Mouse (Mus musculus) limb, embryonic 13.5 days (tissue): Measurements from ENCODE around the gene Gnat1. TPM values are rescaled to one million over a fixed set of nuclear protein-coding genes. Genes with fewer than 3 reads are reported as not detected.

Experiments used
- ATAC-seq: fragments of 200-750 bp; cut with Nextera tagmentation; 2 replicates; pipeline ENCODE4 v1.8.0; 2017; ENCODE audit warnings: low read depth, moderate number of reproducible peaks, moderate TSS enrichment; ENCODE audit not compliant: low FRiP score
- H3K27ac ChIP-seq: fragments of 300-500 bp; sonication (generic); 2 replicates; pipeline ENCODE4 v1.5.1; 2015; ENCODE audit warnings: inconsistent platforms, mild to moderate bottlenecking, moderate library complexity
- H3K27me3 ChIP-seq: fragments of 300-500 bp; sonication (generic); 2 replicates; pipeline ENCODE4 v1.6.1; 2015; ENCODE audit warnings: mild to moderate bottlenecking, inconsistent platforms
- H3K36me3 ChIP-seq: fragments of 300-500 bp; sonication (generic); 2 replicates; pipeline ENCODE4 v1.6.1; 2015; ENCODE audit warnings: inconsistent platforms, mild to moderate bottlenecking, moderate library complexity
- H3K4me1 ChIP-seq: fragments of 300-500 bp; sonication (generic); 2 replicates; pipeline ENCODE4 v1.6.1; 2015; ENCODE audit warnings: inconsistent platforms
- H3K4me2 ChIP-seq: fragments of 300-500 bp; sonication (generic); replicated peaks from 2 replicates; pipeline ENCODE4 v1.6.1; 2015; ENCODE audit warnings: inconsistent platforms, mild to moderate bottlenecking, moderate library complexity
- H3K4me3 ChIP-seq: fragments of 300-500 bp; sonication (generic); 2 replicates; pipeline ENCODE4 v1.5.1; 2015; ENCODE audit warnings: moderate library complexity, mild to moderate bottlenecking, inconsistent platforms
- H3K9ac ChIP-seq: fragments of 300-500 bp; sonication (generic); 2 replicates; pipeline ENCODE4 v1.6.1; 2015; ENCODE audit warnings: mild to moderate bottlenecking, inconsistent platforms
- H3K9me3 ChIP-seq: fragments of 300-500 bp; sonication (generic); 2 replicates; pipeline ENCODE4 v1.6.1; 2016; ENCODE audit warnings: inconsistent platforms
- WGBS: fragments of 180-500 bp; shearing (Covaris S2); methylation state at CpG from one replicate; pipeline ENCODE4 v1.1.7; 2015; 5-methylcytosine and 5-hydroxymethylcytosine counted together
- polyA plus RNA-seq: library from polyadenylated mRNA; unstranded; fragments of >200 nt; fragmentation: Nextera tagmentation; extraction: Ambion mirVana; gene quantifications from 2 replicates; pipeline ENCODE4 v1.2.1, GENCODE M21; 2015

Gene Gnat1
- 0.74 and 1.0 TPM in 2 replicates for polyA plus RNA-seq

GRCm38 (mm10) chr9:107679501-107679900 is at the start of gene Gnat1:
Gene Gnat1 (minus strand): TSS chr9:107679712.
- peaks cover 33% of the 10 kb centered on the region for H3K27me3 ChIP-seq
- H3K9me3 ChIP-seq: no peaks in the 10 kb centered on the region
- no peak within 1 kb of the TSS for H3K4me3 ChIP-seq
- ATAC-seq: no peak
- 39% methylated on average over 5 of the region's 5 CpGs for whole genome bisulfite sequencing
- H3K4me1 ChIP-seq: peaks cover 19% of the 10 kb centered on the region
- H3K27ac ChIP-seq: no peak within 1 kb of the TSS
- no peak within 1 kb of the TSS for H3K4me2 ChIP-seq
- peaks cover 29% of the 10 kb centered on the region for H3K36me3 ChIP-seq
- H3K9ac ChIP-seq: no peak within 1 kb of the TSS

GRCm38 (mm10) chr9:107728919-107729670 is 49.6 kb upstream of the Gnat1 start:
- Histone ChIP-seq H3K27ac (peak overlapping the region; percentile 39; the same call in 1 of the 2 replicates), H3K4me2 (no peak overlapping the region), H3K4me3 (no peak overlapping the region), H3K9me3 (no peaks in the 10 kb centered on the region), H3K4me1 (peaks cover 75% of the 10 kb centered on the region), H3K36me3 (no peaks in the 10 kb centered on the region), H3K27me3 (no peaks in the 10 kb centered on the region), H3K9ac (no peak overlapping the region)
- ATAC-seq: no peak
- WGBS: 52% methylated on average over 6 of the region's 6 CpGs

GRCm38 (mm10) chr9:107727041-107727440 is 47.5 kb upstream of the Gnat1 start:
- no peaks in the 10 kb centered on the region for H3K9me3 ChIP-seq
- no peak overlapping the region for H3K4me2 ChIP-seq
- ATAC-seq: no peak
- no peak overlapping the region; the same call in none of the 2 replicates for H3K9ac ChIP-seq
- H3K27ac ChIP-seq: peak overlapping the region; percentile 48
- no peak overlapping the region for H3K4me3 ChIP-seq
- no peaks in the 10 kb centered on the region for H3K36me3 ChIP-seq
- H3K27me3 ChIP-seq: no peaks in the 10 kb centered on the region
- 40% methylated on average over 3 of the region's 3 CpGs for WGBS
- peaks cover 94% of the 10 kb centered on the region for H3K4me1 ChIP-seq

- H3K4me3 ChIP-seq: no peak overlapping the region
- H3K9ac ChIP-seq: no peak overlapping the region
- H3K36me3 ChIP-seq: no peaks in the 10 kb centered on the region
- H3K4me1 ChIP-seq: peaks cover 84% of the 10 kb centered on the region
- WGBS: 100% methylated on average over 1 of the region's 1 CpGs
- ATAC-seq: no peak
- 0 out of 2 replicates have a peak overlapping the region, but pooled peaks have one; percentile 57 for H3K4me2 ChIP-seq
- no peaks in the 10 kb centered on the region for H3K27me3 ChIP-seq
- no peaks in the 10 kb centered on the region for H3K9me3 ChIP-seq
- H3K27ac ChIP-seq: peak overlapping the region; percentile 76
Measured at GRCm38 (mm10) chr9:107724796-107725195, 45.3 kb upstream of the Gnat1 start.

GRCm38 (mm10) chr9:107723794-107724531 is 44.5 kb upstream of the Gnat1 start:
- Histone ChIP-seq H3K9ac (no peak overlapping the region), H3K9me3 (no peaks in the 10 kb centered on the region), H3K4me3 (no peak overlapping the region), H3K27ac (peak overlapping the region; percentile 76), H3K4me2 (peak overlapping the region; percentile 57), H3K36me3 (no peaks in the 10 kb centered on the region), H3K4me1 (peaks cover 76% of the 10 kb centered on the region), H3K27me3 (no peaks in the 10 kb centered on the region)
- peak; percentile 61 for ATAC-seq
- 0% methylated on average over 11 of the region's 11 CpGs for WGBS

GRCm38 (mm10) chr9:107723292-107723691 is 43.8 kb upstream of the Gnat1 start:
- no peak; the same call in 1 of the 2 replicates for ATAC-seq
- Histone ChIP-seq H3K4me2 (peak overlapping the region; percentile 57), H3K27ac (peak overlapping the region; percentile 76; the same call in 1 of the 2 replicates), H3K4me1 (peaks cover 69% of the 10 kb centered on the region), H3K27me3 (no peaks in the 10 kb centered on the region), H3K9ac (peak overlapping the region; percentile 27; the same call in 1 of the 2 replicates), H3K36me3 (no peaks in the 10 kb centered on the region), H3K9me3 (no peaks in the 10 kb centered on the region), H3K4me3 (no peak overlapping the region)
- WGBS: 15% methylated on average over 6 of the region's 6 CpGs

- H3K9me3 ChIP-seq: no peaks in the 10 kb centered on the region
- H3K27ac ChIP-seq: peak overlapping the region; percentile 39; the same call in 1 of the 2 replicates
- no peaks in the 10 kb centered on the region for H3K36me3 ChIP-seq
- no peak for ATAC-seq
- H3K9ac ChIP-seq: no peak overlapping the region
- H3K27me3 ChIP-seq: no peaks in the 10 kb centered on the region
- no peak overlapping the region for H3K4me3 ChIP-seq
- WGBS: 86% methylated on average over 10 of the region's 10 CpGs
- H3K4me1 ChIP-seq: peaks cover 67% of the 10 kb centered on the region
- no peak overlapping the region for H3K4me2 ChIP-seq
Measured at GRCm38 (mm10) chr9:107718781-107719540, 39.4 kb upstream of the Gnat1 start.

- H3K9ac ChIP-seq: no peak overlapping the region
- H3K4me1 ChIP-seq: peaks cover 55% of the 10 kb centered on the region
- 16% methylated on average over 6 of the region's 6 CpGs for WGBS
- ATAC-seq: no peak
- H3K27ac ChIP-seq: peak overlapping the region; percentile 79
- H3K9me3 ChIP-seq: no peaks in the 10 kb centered on the region
- no peaks in the 10 kb centered on the region for H3K27me3 ChIP-seq
- H3K4me2 ChIP-seq: peak overlapping the region; percentile 28
- H3K36me3 ChIP-seq: no peaks in the 10 kb centered on the region
- no peak overlapping the region for H3K4me3 ChIP-seq
Measured at GRCm38 (mm10) chr9:107716951-107717350, 37.4 kb upstream of the Gnat1 start.

GRCm38 (mm10) chr9:107715632-107716031 is 36.1 kb upstream of the Gnat1 start:
- Histone ChIP-seq H3K4me1 (peaks cover 46% of the 10 kb centered on the region), H3K27ac (peak overlapping the region; percentile 79), H3K36me3 (no peaks in the 10 kb centered on the region), H3K9me3 (no peaks in the 10 kb centered on the region), H3K27me3 (no peaks in the 10 kb centered on the region), H3K9ac (no peak overlapping the region), H3K4me2 (no peak overlapping the region), H3K4me3 (no peak overlapping the region)
- 86% methylated on average over 2 of the region's 2 CpGs for WGBS
- ATAC-seq: no peak

GRCm38 (mm10) chr9:107714221-107714952 is 34.9 kb upstream of the Gnat1 start:
- WGBS: 8% methylated on average over 12 of the region's 12 CpGs
- Histone ChIP-seq H3K9ac (0 out of 2 replicates have a peak overlapping the region, but pooled peaks have one; percentile 13), H3K27ac (peak overlapping the region; percentile 93), H3K36me3 (no peaks in the 10 kb centered on the region), H3K4me2 (peak overlapping the region; percentile 43), H3K4me3 (no peak overlapping the region), H3K9me3 (no peaks in the 10 kb centered on the region), H3K27me3 (no peaks in the 10 kb centered on the region), H3K4me1 (peaks cover 51% of the 10 kb centered on the region)
- peak; percentile 77 for ATAC-seq
